Mouse (Mus musculus): ENCODE measurements around the gene Gm20388.
A peak's percentile ranks its signal among the peaks of the same experiment; 100 is the strongest.
"Not testable (repeated sequence)": the region's sequence is repeated elsewhere in the genome, so short reads cannot be mapped to it uniquely, and the experiment has no call there.

Gene Gm20388

DNA sequence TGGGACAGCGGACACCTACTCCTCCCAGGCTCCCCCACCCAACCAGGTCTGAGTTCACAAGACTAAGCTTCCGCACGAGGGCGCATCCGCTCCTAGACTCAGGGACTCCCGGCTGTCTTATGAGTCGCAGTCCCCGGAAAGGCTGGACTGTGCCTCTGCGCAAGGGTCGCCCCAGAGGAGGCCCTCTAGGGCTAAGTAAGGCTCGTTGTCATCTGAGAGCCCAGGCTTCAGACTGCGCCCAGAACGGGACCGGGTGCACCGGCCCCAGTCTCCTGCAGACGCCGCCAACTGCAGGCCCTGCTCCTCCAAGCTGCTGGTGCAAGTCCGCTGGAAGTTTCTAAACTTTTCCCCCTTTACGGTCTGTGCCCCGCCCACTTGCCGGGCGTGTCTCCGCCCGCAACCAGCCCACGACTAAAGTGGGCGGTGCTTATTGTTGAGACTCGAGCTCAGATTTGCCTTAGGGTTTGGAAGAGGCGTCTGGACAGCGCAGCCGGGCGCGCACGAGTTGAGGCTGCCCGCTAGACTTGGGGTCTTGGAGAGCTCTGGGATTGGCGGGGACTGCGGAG, 1214.8 kb downstream of the Gm20388 start:
- DNase-seq (ENCODE audit: low spot score), result peak; percentile 93

GRCm38 (mm10) chr8:121126191-121126590, 1215.5 kb downstream of the Gm20388 start:
- DNase-seq (ENCODE audit: low spot score), result no peak

DNA sequence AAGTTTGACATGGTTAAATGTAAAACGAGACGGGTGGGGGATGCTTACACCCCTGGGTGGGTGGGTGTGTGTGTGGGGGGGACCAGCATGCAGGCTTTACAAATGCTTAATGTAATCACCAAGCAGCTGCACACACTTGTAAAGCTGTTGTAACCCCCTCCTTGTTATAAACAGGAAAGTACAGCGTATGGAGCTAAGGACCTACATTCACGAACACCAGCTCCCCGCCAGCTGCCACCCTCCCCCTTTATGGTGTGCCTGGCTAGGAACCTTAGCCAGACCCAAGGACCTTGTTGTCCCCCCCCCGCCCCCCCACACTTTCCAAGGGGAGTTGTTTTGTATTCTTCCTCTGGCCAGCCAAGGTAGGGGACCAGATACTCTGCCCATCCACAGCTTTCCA, 1216.1 kb downstream of the Gm20388 start:
- DNase-seq (ENCODE audit: low spot score), result no peak

DNA sequence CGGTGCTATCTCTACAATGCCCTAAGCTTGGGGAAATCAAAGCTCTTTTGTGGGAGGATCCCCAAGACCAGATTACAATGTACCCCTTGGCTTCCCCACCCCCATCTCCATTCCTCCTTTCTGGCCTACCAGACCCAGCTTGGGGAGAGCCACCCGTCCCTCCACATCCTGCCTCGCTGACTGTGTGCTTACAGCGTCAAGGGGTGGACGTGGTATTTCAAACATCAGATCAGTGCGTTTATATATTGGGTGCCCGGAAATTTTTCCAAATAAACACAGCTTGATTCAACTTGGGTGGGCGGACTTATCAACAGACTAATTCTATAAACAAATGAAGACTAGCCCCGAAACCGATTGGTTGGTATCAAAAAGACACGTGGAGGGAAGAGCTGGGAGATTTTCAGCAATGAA, 1216.7 kb downstream of the Gm20388 start:
- no peak for DNase-seq (ENCODE audit: low spot score)

DNA sequence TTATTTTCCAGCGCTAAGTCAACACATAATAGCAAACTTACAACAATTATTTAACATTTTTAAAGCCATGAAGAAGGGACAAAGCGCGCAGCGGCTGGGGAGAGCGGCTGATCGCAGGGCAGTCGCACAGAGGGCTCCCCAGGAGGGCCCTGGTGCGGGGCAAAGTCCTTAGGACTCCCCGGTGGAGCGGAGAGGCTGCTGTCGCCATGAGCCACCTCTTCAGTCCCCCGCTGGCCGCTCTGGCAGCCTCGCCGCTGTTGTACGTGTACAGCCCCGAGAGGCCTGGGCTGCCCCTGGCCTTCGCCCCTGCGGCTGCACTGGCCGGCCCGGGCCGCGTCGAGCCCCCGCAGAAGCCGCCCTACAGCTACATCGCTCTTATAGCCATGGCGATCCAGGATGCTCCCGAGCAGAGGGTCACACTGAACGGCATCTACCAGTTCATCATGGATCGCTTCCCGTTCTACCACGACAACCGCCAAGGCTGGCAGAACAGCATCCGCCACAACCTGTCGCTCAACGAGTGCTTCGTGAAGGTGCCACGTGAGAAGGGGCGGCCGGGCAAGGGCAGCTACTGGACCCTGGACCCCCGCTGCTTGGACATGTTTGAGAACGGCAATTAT, 1217.2 kb downstream of the Gm20388 start, which contains the start of gene Foxl1:
Foxl1 (plus strand) TSS at position 185 of the 620 bp plus-strand sequence.
- DNase-seq (ENCODE audit: low spot score), result no peak

DNA sequence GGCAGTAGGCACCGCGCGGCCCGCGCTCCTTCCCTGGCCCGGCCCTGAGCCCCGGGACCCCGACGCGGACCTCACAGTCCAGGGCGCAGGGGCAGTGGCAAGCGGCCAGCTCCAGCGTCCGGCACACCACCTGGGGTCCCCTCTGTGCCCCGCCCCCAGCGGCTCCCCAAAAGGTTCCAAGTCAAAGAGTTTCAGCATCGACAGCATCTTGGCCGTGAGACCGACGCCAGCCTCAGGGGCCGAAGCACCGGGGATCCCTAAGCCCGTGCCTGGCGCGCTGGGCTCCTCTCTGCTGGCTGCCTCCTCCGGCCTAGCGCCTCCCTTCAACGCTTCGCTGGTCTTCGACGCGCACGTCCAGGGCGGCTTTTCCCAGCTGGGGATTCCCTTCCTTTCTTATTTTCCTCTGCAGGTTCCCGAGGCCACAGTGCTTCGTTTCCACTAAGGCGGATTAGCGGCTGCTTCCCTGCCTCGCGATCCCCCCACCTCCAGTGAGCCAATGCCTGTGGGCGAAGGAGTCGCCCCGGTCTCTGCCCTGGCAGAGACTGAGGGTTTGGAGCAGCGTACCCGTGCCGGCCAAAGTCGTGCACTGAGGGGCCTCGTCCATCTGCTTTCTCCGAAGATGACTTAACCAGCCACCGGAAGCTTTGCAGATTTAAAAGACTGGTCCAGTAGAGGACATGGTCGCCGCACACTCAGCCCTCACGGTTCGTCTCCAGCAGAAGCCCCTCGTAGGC, 1218.1 kb downstream of the Gm20388 start:
- peak; percentile 58 for DNase-seq (ENCODE audit: low spot score)

DNA sequence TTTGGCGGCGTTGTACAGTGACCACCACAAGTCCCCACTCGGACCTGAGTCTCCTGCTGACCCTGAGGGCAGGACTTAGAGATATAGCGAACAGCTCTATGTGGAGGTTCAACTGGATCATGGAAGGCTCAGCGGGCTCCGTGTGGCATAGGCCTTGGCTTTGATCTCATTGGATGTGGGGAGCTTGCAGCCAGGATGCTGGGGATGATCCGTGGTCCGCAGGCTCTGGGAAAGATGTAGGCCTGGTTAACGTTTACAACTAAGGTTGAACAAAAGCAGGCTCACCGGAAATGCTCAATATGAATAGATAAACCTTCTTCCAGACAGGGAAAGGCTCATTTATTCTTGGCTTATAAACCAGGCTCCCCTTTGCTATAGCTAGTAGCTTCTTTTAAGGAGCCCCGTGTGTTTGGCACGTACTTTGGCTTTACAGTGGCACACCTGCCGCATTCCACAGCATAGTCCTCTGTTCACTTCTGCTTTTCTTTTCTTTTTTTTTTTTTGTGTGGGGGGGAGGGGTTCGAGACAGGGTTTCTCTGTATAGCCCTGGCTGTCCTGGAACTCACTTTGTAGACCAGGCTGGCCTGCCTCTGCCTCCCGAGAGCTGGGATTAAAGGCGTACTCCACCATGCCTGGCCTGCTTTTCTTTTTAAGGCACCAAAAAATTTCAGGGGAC, 1218.8 kb downstream of the Gm20388 start:
- no peak for DNase-seq (ENCODE audit: low spot score)

DNA sequence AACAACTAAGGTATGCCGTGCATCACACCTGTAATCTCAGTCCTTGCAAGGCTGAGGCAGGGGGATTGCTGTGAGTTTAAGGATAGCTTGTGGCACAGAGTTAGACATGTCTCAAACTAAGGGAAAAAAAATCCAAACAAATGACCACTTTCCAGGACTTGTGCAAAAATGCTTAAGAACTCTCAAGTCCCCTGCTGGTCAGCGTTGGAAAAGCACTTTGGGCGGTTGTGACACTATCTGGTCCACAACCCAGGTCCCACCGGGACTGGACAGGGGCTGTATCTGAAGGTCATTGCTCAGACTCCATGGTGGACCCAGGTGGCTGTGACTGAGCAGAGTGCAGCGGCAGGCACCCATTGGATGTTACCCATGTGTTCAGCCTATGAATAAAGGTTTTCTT, 1219.9 kb downstream of the Gm20388 start:
- DNase-seq (ENCODE audit: low spot score), result peak; percentile 77

DNA sequence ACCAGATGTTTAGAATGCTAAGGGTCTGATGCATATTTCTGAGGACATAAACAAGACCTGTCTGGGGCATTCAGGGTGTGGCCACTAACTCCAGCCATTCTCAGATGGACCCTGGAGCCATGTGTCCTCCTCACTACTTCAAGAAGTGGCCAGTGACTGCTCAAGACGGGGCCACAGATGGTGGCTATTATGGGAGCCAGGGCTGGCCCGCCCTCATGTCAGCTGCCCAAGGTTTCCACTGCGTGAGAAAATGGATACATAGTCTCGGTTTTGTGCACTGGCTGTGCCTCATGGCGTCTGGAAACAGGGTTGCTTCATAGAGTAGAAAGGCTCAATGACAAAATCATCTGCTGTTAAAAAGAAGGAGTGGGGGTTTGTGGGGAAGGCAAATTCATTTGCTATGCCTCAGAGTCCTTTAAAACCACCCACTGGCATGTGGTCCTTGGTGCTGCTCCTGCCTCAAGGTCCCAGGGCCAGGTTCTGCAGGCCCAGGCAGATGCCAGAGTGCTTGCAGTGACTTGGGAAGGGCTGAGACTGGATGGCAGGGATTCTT, 1222.4 kb downstream of the Gm20388 start:
- DNase-seq (ENCODE audit: low spot score), result no peak

- DNase-seq (ENCODE audit: low spot score), result no peak
Measured at GRCm38 (mm10) chr8:121134102-121134501, 1223.5 kb downstream of the Gm20388 start.

GRCm38 (mm10) chr8:121134512-121134911, 1223.9 kb downstream of the Gm20388 start:
- no peak for DNase-seq (ENCODE audit: low spot score)

GRCm38 (mm10) chr8:121136856-121137255, 1226.2 kb downstream of the Gm20388 start:
- DNase-seq (ENCODE audit: low spot score), result no peak

DNA sequence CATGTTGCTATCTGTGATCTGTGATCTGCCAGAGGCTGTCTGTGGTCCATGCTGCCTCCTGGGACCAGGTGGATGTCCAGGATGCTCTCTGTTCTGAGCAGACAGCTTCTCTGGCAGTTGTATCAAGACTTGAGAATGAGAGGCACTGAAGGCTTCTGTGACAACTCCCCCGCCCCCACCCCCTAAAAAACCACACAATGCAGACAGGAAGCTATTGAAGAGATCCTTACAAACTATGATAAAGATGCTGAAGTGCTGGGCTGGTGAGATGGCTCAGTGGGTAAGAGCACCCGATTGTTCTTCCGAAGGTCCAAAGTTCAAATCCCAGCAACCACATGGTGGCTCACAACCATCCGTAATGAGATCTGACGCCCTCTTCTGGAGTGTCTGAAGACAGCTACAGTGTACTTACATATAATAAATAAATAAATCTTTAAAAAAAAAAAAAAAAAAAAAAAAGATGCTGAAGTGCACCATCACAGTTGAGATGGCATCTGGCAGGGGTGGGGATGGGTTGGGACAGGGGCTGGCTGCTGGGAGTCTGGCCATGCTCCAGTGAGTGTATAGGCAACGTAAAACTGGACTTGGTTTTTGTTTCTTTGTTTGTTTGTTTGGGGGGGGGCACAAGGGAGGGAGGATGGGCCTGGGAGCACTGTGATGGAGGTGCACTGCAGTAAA, 1235.0 kb downstream of the Gm20388 start:
- not testable (repeated sequence) for DNase-seq (ENCODE audit: low spot score)

DNA sequence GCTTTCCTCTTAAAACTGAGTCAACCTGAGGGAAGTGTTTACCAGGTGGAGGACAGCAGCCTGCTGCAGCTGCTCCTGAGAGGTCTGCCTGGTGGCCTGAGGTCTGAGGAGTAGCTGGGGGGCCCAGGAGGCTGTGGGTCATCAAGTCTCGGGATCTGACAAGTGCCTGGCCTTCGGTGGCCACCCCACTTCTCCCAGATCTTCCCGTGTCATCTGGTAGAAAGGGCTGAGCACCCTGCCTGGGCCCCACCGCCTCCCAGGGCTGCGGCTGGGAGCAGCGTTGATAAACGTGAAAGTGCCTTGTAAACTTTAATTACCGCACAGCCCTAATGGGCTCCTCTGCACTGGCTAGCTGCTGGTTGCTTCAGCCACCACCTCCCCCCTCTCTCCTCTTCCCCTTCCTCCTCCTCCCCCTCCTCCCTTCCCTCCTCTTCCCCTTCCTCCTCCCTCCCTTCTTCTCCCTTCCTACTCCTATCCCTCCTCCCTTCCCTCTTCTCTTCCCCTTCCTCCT, 1238.0 kb downstream of the Gm20388 start:
- no peak for DNase-seq (ENCODE audit: low spot score)

DNA sequence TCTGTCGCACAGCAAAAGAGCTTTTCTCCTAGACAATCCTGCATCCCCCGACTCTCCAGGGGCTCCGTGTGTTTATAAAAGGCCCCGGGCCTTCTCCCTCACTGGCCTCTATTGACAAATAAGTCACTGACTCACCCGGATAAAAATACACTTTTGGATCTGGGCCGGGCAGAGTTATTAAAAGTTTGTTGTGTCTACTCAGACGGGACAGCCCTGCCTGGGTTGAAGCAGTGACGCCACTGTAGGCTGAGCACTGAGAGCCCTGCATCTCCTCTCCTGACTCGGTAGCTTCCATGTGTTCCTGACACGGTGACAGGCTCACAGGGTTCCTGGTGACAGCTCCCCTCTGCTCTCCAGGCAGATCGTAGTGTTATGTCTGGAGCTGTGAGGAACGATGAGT, 1241.8 kb downstream of the Gm20388 start:
- DNase-seq (ENCODE audit: low spot score), result no peak

DNA sequence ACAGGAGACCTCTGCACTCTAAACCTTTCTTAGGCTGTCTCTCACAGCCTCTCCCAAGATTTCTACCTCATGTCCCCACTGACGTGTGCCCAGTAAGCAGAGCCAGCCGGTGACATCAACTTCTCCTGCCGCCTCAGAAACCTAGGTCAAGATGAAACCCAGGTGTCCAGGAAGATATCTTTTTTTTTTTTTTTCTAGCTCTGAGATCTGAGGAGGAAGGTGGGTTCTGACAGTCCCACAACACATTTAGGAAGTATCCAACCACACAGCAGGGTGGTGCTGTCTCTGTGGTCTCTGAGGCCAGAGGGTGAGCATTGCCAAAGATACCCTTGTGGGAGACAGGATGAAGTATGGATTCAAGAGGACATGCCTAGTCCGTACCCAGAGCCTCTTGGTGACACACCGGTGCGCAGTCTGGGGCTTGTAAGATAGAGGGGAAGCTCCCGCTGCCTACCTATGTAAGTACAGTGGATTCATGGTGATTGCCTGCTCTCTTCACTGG, 1246.4 kb downstream of the Gm20388 start:
- DNase-seq (ENCODE audit: low spot score), result no peak

DNA sequence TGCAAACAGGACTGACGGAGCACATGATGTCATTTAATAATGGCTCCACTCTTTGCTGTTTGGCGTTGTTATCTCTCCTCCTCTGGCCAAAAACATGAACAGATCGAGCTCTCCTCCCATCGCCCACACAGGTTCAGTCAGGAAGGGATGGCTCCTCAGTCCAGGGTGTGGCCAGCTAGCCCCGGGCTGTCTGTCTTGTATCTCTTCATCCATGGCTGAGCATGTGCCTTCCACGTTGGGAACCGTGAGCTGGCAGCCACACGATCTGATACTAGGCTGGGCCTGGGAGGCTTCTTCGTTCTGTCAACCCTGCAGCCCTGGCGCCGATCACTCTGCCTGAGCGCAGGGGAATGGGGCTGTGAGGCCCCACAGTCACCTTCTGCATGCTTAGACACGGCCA, 1248.2 kb downstream of the Gm20388 start:
- no peak for DNase-seq (ENCODE audit: low spot score)

DNA sequence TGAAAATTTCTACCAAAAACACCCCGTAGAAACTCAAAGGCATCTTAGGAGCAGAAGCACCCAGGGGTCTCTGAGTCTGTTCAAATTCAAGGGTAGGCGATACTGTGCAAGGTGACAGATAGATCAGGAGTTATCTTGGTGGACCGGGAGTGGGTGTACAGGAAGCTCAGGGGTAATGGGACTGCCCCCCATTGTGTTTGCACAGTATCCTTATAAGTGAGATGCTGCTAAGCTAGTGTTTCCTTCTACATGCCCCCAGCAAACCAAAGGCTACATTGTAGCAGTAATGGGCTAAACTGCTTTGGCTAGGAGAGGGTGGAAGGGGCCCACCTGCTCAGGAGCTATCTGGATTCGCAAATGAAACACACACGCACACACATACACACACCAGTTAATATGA, 1250.8 kb downstream of the Gm20388 start:
- no peak for DNase-seq (ENCODE audit: low spot score)

DNA sequence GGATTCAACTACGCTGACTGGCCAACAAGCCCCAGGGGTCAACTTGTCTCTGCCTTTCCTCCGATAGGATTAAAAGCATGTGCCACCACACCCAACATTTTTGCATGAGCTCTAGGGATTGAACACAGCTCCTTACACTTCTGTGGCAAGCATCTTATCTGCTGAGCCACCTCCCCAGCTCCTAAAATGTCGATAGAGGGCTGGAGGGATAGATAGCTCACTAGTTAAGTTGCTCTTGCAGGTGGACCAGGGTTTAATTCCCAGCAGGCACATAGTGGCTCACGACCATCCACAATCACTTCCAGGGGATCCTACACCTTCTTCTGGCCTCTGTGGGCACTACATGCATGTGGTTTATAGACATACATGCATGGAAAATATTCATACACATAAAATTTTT, 1251.8 kb downstream of the Gm20388 start:
- DNase-seq (ENCODE audit: low spot score), result no peak

GRCm38 (mm10) chr8:121162906-121163695, 1252.5 kb downstream of the Gm20388 start:
- DNase-seq (ENCODE audit: low spot score), result no peak

GRCm38 (mm10) chr8:121164017-121164469, 1253.4 kb downstream of the Gm20388 start:
- no peak for DNase-seq (ENCODE audit: low spot score)
